Mouse (Mus musculus) T-helper 2 cell (primary cell): ENCODE measurements around the gene Cox4i2.

Experiments used
- in situ Hi-C: fragments of 300-600 bp; cut with MboI, MseI; formaldehyde crosslinking; loops from one replicate; pipeline ENCODE4 v1.15.1; 2025; ENCODE audit warnings: high pct_unique_total_duplicates

Gene Cox4i2

GRCm38 (mm10) chr2:152753944-152754711 is at the start of gene Cox4i2:
Cox4i2 (plus strand) TSS chr2:152754173.
- in situ Hi-C loops: loop anchor here (25.0 kb wide), 1 partner anchor 1967 kb away; the partner anchor contains the start of gene Pygb

GRCm38 (mm10) chr2:152704256-152704605 is 49.7 kb upstream of the Cox4i2 start:
- in situ Hi-C loops: no loop called here

GRCm38 (mm10) chr2:152704811-152705370 is 49.1 kb upstream of the Cox4i2 start:
- in situ Hi-C loops: no loop called here

- in situ Hi-C loops: no loop called here
Observed at GRCm38 (mm10) chr2:152705993-152706571, 47.9 kb upstream of the Cox4i2 start.

GRCm38 (mm10) chr2:152707186-152707585 is 46.8 kb upstream of the Cox4i2 start:
- in situ Hi-C loops: no loop called here

GRCm38 (mm10) chr2:152707627-152708026 is 46.3 kb upstream of the Cox4i2 start:
- in situ Hi-C loops: no loop called here

GRCm38 (mm10) chr2:152709066-152709465 is 44.9 kb upstream of the Cox4i2 start:
- in situ Hi-C loops: no loop called here

GRCm38 (mm10) chr2:152716241-152716772 is 37.7 kb upstream of the Cox4i2 start:
- in situ Hi-C loops: no loop called here

GRCm38 (mm10) chr2:152717652-152718051 is 36.3 kb upstream of the Cox4i2 start:
- in situ Hi-C loops: no loop called here

GRCm38 (mm10) chr2:152718076-152718475 is 35.9 kb upstream of the Cox4i2 start:
- in situ Hi-C loops: no loop called here

GRCm38 (mm10) chr2:152723651-152724331 is 30.2 kb upstream of the Cox4i2 start:
- in situ Hi-C loops: no loop called here

GRCm38 (mm10) chr2:152724332-152724723 is 29.6 kb upstream of the Cox4i2 start:
- in situ Hi-C loops: no loop called here

- in situ Hi-C loops: no loop called here
Observed at GRCm38 (mm10) chr2:152725178-152725750, 28.7 kb upstream of the Cox4i2 start.

- in situ Hi-C loops: no loop called here
Observed at GRCm38 (mm10) chr2:152726213-152726612, 27.8 kb upstream of the Cox4i2 start.

GRCm38 (mm10) chr2:152726751-152727335 is 27.1 kb upstream of the Cox4i2 start:
- in situ Hi-C loops: no loop called here

GRCm38 (mm10) chr2:152727795-152728510 is 26.0 kb upstream of the Cox4i2 start:
- in situ Hi-C loops: no loop called here

GRCm38 (mm10) chr2:152728594-152728993 is 25.4 kb upstream of the Cox4i2 start:
- in situ Hi-C loops: no loop called here

- in situ Hi-C loops: no loop called here
Observed at GRCm38 (mm10) chr2:152729013-152729635, 24.8 kb upstream of the Cox4i2 start.

- in situ Hi-C loops: no loop called here
Observed at GRCm38 (mm10) chr2:152729636-152730020, 24.3 kb upstream of the Cox4i2 start.

- in situ Hi-C loops: no loop called here
Observed at GRCm38 (mm10) chr2:152733201-152733600, 20.8 kb upstream of the Cox4i2 start.
